Mouse (Mus musculus) kidney, postnatal 0 days (tissue): ENCODE data around the gene Osbpl6. TPM values are rescaled to one million over a fixed set of nuclear protein-coding genes. Genes with fewer than 3 reads are reported as not detected.

Source experiments
- ATAC-seq: fragments of 200-750 bp; cut with Nextera tagmentation; replicated peaks from 2 replicates; pipeline ENCODE4 v1.8.0; 2017; ENCODE audit warnings: low read depth, moderate number of reproducible peaks, moderate TSS enrichment, moderate library complexity; ENCODE audit not compliant: low FRiP score
- DNase-seq: peaks from one replicate; pipeline ENCODE4 v3.0.0-alpha.2; 2016; ENCODE audit warnings: low spot score
- H3K27ac ChIP-seq: fragments of 300-500 bp; sonication (generic); 2 replicates; pipeline ENCODE4 v1.5.1; 2014; ENCODE audit warnings: mild to moderate bottlenecking
- H3K27me3 ChIP-seq: fragments of 300-500 bp; sonication (generic); 2 replicates; pipeline ENCODE4 v1.6.1; 2014; ENCODE audit warnings: low read length, mixed read lengths; ENCODE audit not compliant: insufficient read depth
- H3K36me3 ChIP-seq: fragments of 300-500 bp; sonication (generic); 2 replicates; pipeline ENCODE4 v1.6.1; 2014; ENCODE audit warnings: low read length, mixed read lengths; ENCODE audit not compliant: insufficient read depth
- H3K4me1 ChIP-seq: fragments of 300-500 bp; sonication (generic); replicated peaks from 2 replicates; pipeline ENCODE4 v1.6.1; 2014; ENCODE audit warnings: antibody characterized with exemption, low read length, mixed read lengths; ENCODE audit not compliant: insufficient read depth
- H3K4me2 ChIP-seq: fragments of 300-500 bp; sonication (generic); 2 replicates; pipeline ENCODE4 v1.6.1; 2014; ENCODE audit warnings: mild to moderate bottlenecking, low read length, moderate library complexity, mixed read lengths
- H3K4me3 ChIP-seq: fragments of 300-500 bp; sonication (generic); replicated peaks from 2 replicates; pipeline ENCODE4 v1.5.1; 2014; ENCODE audit warnings: low read depth, low read length
- H3K9ac ChIP-seq: fragments of 300-500 bp; sonication (generic); 2 replicates; pipeline ENCODE4 v1.6.1; 2014; ENCODE audit warnings: low read depth, low read length
- H3K9me3 ChIP-seq: fragments of 300-500 bp; sonication (generic); replicated peaks from 2 replicates; pipeline ENCODE4 v1.6.1; 2016; ENCODE audit warnings: low read length, inconsistent platforms, mixed read lengths
- CTCF ChIP-seq: IDR thresholded peaks from 2 replicates; pipeline ENCODE4 v1.5.1; 2016; ENCODE audit warnings: antibody characterized with exemption, low read depth, mild to moderate bottlenecking, moderate library complexity
- WGBS: fragments of 180-500 bp; shearing (Covaris S2); extraction: QIAGEN DNeasy Blood & Tissue Kit; methylation state at CpG from one replicate; pipeline ENCODE4 v1.1.7; 2014; 5-methylcytosine and 5-hydroxymethylcytosine counted together
- polyA plus RNA-seq: library from polyadenylated mRNA; unstranded; fragments of >200 nt; fragmentation: Nextera tagmentation; extraction: Ambion mirVana; gene quantifications from 2 replicates; pipeline ENCODE4 v1.2.1, GENCODE M21; 2015

Osbpl6 gene
- polyA plus RNA-seq, 1 experiment from 2014 or later: 19.4 TPM

DNA sequence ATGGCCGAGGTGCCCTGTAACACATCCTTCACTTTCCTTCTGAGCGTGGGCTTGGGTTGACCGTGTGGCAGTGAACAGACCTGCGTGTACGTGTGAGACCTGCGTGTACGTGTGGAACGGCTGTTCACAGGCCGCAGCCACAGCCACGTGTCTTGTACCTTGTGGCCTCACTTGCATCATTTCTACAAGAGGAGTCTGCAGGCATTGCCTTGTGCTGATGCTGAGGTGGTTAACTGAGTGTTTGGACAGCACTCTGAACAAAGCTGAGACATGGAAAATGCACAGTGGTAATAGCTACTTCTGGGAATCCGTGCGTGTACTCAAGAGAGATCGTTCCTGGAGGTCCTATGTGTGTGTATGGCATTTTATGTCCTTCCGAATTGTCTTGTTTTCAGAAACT is 111.2 kb downstream of the Osbpl6 start:
- Histone ChIP-seq H3K27me3 (no peaks in the 10 kb centered on the region), H3K4me2 (no peak overlapping the region), H3K36me3 (no peaks in the 10 kb centered on the region), H3K9me3 (no peaks in the 10 kb centered on the region), H3K9ac (no peak overlapping the region), H3K4me3 (no peak overlapping the region), H3K27ac (no peak overlapping the region), H3K4me1 (no peaks in the 10 kb centered on the region)
- 85% methylated on average over 14 of the region's 14 CpGs for WGBS
- ATAC-seq: no peak
- no peak for TF ChIP-seq CTCF
- no peak for DNase-seq

GRCm38 (mm10) chr2:76518407-76519063 is 112.2 kb downstream of the Osbpl6 start:
- no peak overlapping the region for H3K4me3 ChIP-seq
- no peaks in the 10 kb centered on the region for H3K36me3 ChIP-seq
- no peaks in the 10 kb centered on the region for H3K4me1 ChIP-seq
- H3K9ac ChIP-seq: no peak overlapping the region
- 93% methylated on average over 5 of the region's 5 CpGs for WGBS
- TF ChIP-seq CTCF: no peak
- no peak for DNase-seq
- no peak for ATAC-seq
- H3K4me2 ChIP-seq: no peak overlapping the region
- no peaks in the 10 kb centered on the region for H3K9me3 ChIP-seq
- H3K27ac ChIP-seq: no peak overlapping the region
- H3K27me3 ChIP-seq: no peaks in the 10 kb centered on the region

GRCm38 (mm10) chr2:76521585-76521984 is 115.3 kb downstream of the Osbpl6 start:
- WGBS: 64% methylated on average over 6 of the region's 6 CpGs
- no peak overlapping the region for H3K27ac ChIP-seq
- DNase-seq (no peak), ATAC-seq (no peak)
- no peak overlapping the region for H3K9ac ChIP-seq
- no peaks in the 10 kb centered on the region for H3K4me1 ChIP-seq
- TF ChIP-seq CTCF: no peak
- no peaks in the 10 kb centered on the region for H3K36me3 ChIP-seq
- no peaks in the 10 kb centered on the region for H3K9me3 ChIP-seq
- no peak overlapping the region for H3K4me2 ChIP-seq
- no peaks in the 10 kb centered on the region for H3K27me3 ChIP-seq
- no peak overlapping the region for H3K4me3 ChIP-seq

DNA sequence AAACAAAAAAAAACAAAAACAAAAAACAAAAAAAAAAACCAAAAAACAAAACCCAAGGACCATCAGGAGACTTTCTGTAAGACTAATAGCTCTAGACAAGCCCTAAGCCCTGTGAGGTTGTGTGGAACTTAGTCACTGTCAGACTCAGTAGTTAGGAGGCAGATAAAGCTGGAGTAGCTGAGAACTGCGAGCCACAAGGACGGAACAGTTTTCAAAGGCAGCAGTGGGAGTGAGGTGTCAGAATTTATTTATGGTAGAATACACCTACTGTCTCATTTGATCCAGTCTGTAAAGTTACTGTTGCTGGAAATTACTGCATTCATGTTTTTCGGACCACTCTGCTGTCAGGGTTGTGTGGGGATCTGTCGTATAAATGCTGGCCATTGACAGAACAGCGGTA is 118.1 kb downstream of the Osbpl6 start:
- Histone ChIP-seq H3K4me3 (no peak overlapping the region), H3K4me1 (no peaks in the 10 kb centered on the region), H3K27me3 (no peaks in the 10 kb centered on the region), H3K36me3 (no peaks in the 10 kb centered on the region), H3K4me2 (no peak overlapping the region), H3K9ac (no peak overlapping the region), H3K9me3 (no peaks in the 10 kb centered on the region), H3K27ac (no peak overlapping the region)
- DNase-seq: no peak
- no peak for TF ChIP-seq CTCF
- no peak for ATAC-seq
- 62% methylated on average over 5 of the region's 5 CpGs for WGBS

DNA sequence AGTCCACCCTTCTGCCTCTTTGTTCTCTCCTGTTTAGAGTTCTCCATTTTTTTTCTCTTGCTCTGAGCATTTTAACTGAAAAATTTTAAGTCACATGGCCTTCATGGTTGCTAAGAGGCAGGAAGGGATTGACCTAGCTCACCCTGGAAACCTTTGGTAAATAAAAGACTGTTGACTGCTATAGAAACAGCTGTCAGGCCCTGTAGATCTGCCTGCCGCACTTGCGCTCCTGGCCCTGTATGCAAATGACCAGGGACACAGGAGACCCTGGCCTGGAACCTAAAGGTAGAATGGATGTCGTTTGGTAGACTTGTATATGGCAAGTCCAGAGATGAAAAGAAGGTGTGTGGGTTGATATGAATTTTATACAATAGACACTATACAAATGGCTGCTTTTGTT is 119.3 kb downstream of the Osbpl6 start:
- Histone ChIP-seq H3K4me2 (no peak overlapping the region), H3K4me1 (no peaks in the 10 kb centered on the region), H3K27ac (no peak overlapping the region), H3K9ac (no peak overlapping the region), H3K4me3 (no peak overlapping the region), H3K36me3 (no peaks in the 10 kb centered on the region), H3K27me3 (no peaks in the 10 kb centered on the region), H3K9me3 (no peaks in the 10 kb centered on the region)
- 72% methylated on average over 3 of the region's 3 CpGs for WGBS
- ATAC-seq (no peak), DNase-seq (no peak)
- no peak for TF ChIP-seq CTCF

DNA sequence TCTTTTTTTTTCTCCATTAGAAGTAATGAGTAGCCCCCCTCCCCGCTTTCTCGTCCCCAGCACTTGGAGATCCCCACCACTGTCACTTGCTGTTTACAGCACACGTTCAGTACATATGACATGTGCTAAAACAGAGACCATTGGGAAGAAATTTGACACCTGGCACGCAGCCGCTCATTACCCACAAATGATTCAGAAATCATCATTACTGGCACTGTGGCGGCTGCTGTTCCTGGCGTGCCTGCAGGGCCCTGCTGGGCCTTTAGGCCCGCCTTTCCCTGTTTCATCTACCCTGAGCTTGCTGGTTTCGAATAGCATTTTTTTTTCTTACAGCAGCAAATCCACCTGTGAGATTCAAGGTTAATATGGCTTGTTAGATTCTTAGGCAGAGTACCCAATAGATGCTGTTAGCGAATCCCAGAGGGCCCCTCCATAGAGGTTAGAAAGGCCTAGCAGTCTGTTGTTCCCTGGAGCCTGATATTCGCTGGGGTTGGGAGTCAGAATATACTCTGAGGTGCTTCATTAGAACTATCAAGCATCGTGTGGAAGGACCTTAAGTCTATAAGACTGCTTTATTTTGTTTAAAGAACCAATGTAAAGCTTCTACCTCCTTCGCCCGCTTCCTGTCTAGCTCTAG is 126.3 kb downstream of the Osbpl6 start:
- Histone ChIP-seq H3K27ac (no peak overlapping the region), H3K9ac (no peak overlapping the region), H3K27me3 (no peaks in the 10 kb centered on the region), H3K4me1 (no peaks in the 10 kb centered on the region), H3K36me3 (no peaks in the 10 kb centered on the region), H3K4me2 (no peak overlapping the region), H3K9me3 (no peaks in the 10 kb centered on the region), H3K4me3 (no peak overlapping the region)
- ATAC-seq (no peak), DNase-seq (no peak)
- 72% methylated on average over 14 of the region's 14 CpGs for WGBS
- TF ChIP-seq CTCF: no peak

- Histone ChIP-seq H3K27ac (no peak overlapping the region), H3K36me3 (no peaks in the 10 kb centered on the region), H3K27me3 (no peaks in the 10 kb centered on the region), H3K4me1 (0 out of 2 replicates have a peak, but pooled peaks cover 1% of the 10 kb centered on the region), H3K9ac (no peak overlapping the region), H3K4me2 (no peak overlapping the region), H3K4me3 (no peak overlapping the region), H3K9me3 (no peaks in the 10 kb centered on the region)
- 88% methylated on average over 7 of the region's 7 CpGs for WGBS
- no peak for TF ChIP-seq CTCF
- no peak for DNase-seq
- ATAC-seq: no peak
Measured at GRCm38 (mm10) chr2:76534932-76535331, 128.6 kb downstream of the Osbpl6 start.
